Mouse (Mus musculus) CH12.LX (cell line): ENCODE measurements at regions not wholly inside any gene's neighbourhood (a gene's known extent, or its start where the extent isn't known, plus 50 kb on each side); places are given as distances from the start of the nearest gene placed in this dataset.

Source experiments
- DNase-seq: peaks from one replicate; pipeline ENCODE4 v3.0.0-alpha.2; 2013; ENCODE audit errors: extremely low read depth
- H3K27ac ChIP-seq: 2 replicates; pipeline ENCODE4 v1.5.1; 2012; ENCODE audit warnings: low read depth, mild to moderate bottlenecking, control low read depth, moderate library complexity; ENCODE audit not compliant: insufficient read depth
- H3K27me3 ChIP-seq: replicated peaks from 2 replicates; pipeline ENCODE3; 2012; ENCODE audit warnings: inconsistent platforms
- H3K36me3 ChIP-seq, 2 experiments: replicated peaks in 1 of 2; 2 replicates each; pipeline versions ENCODE3 to v1.6.1; 2012; ENCODE audit warnings: inconsistent platforms in 1 of 2, low read length in 1 of 2, mild to moderate bottlenecking in 1 of 2, mixed read lengths in 1 of 2, moderate library complexity in 1 of 2; ENCODE audit not compliant: control insufficient read depth in 1 of 2, insufficient read depth in 1 of 2
- H3K4me1 ChIP-seq, 2 experiments: 2 replicates each; pipeline ENCODE4 v1.6.1; 2012; ENCODE audit warnings: inconsistent platforms in 1 of 2, moderate library complexity in 1 of 2; ENCODE audit not compliant: insufficient read depth in 2 of 2, control insufficient read depth in 1 of 2
- H3K4me2 ChIP-seq: 2 replicates; pipeline ENCODE4 v1.6.1; 2012; ENCODE audit warnings: low read depth, mild to moderate bottlenecking, control low read depth; ENCODE audit not compliant: poor library complexity, insufficient read depth, severe bottlenecking
- H3K4me3 ChIP-seq, 3 experiments: fragments of 150-350 bp in 1 of 3; sonication (generic) in 1 of 3; replicated peaks in 1 of 3; 2 replicates each; pipeline versions ENCODE3 to v1.5.1; 2011 to 2012; ENCODE audit warnings: low read depth in 2 of 3, low read length in 2 of 3, mild to moderate bottlenecking in 2 of 3, moderate library complexity in 2 of 3, control low read depth in 1 of 3, improper control_type of control experiment in 1 of 3, inconsistent platforms in 1 of 3, mixed read lengths in 1 of 3; ENCODE audit not compliant: poor library complexity in 1 of 3
- H3K79me2 ChIP-seq: replicated peaks from 2 replicates; pipeline ENCODE4 v1.6.1; 2012; ENCODE audit warnings: mild to moderate bottlenecking, moderate library complexity; ENCODE audit not compliant: control insufficient read depth, poor library complexity, insufficient read depth, severe bottlenecking; ENCODE audit errors: extremely low read depth
- H3K9ac ChIP-seq: 2 replicates; pipeline ENCODE4 v1.6.1; 2012; ENCODE audit warnings: low read depth, mild to moderate bottlenecking, control low read depth, moderate library complexity; ENCODE audit not compliant: insufficient read depth
- H3K9me3 ChIP-seq: replicated peaks from 2 replicates; pipeline ENCODE3; 2012; ENCODE audit warnings: low read length, inconsistent platforms, mixed read lengths
- CHD2 ChIP-seq: IDR thresholded peaks from 2 replicates; pipeline ENCODE4 v1.6.1; 2011; ENCODE audit warnings: low read length, improper control_type of control experiment
- CTCF ChIP-seq, 2 experiments: IDR thresholded peaks in 1 of 2; conservative IDR thresholded peaks in 1 of 2; 2 replicates each; pipeline ENCODE4 v1.5.1; 2011 to 2012; ENCODE audit warnings: low read depth in 2 of 2, low read length in 2 of 2, improper control_type of control experiment in 1 of 2, inconsistent platforms in 1 of 2, mild to moderate bottlenecking in 1 of 2, moderate library complexity in 1 of 2
- ELF1 ChIP-seq: IDR thresholded peaks from 2 replicates; pipeline ENCODE4 v1.6.1; 2014; ENCODE audit warnings: low read depth, mild to moderate bottlenecking, inconsistent platforms, low read length, improper control_type of control experiment
- GABPA ChIP-seq: IDR thresholded peaks from 2 replicates; pipeline ENCODE4 v1.6.1; 2012; ENCODE audit warnings: low read depth, low read length, improper control_type of control experiment, inconsistent platforms; ENCODE audit not compliant: insufficient replicate concordance
- JUN ChIP-seq: IDR thresholded peaks from 2 replicates; pipeline ENCODE4 v1.6.1; 2011; ENCODE audit warnings: low read depth, mild to moderate bottlenecking, low read length, improper control_type of control experiment, moderate library complexity; ENCODE audit not compliant: insufficient read depth
- JUND ChIP-seq: conservative IDR thresholded peaks from 2 replicates; pipeline ENCODE4 v1.6.1; 2011; ENCODE audit warnings: low read depth, low read length, improper control_type of control experiment
- MAFK ChIP-seq: IDR thresholded peaks from 2 replicates; pipeline ENCODE4 v1.6.1; 2011; ENCODE audit warnings: low read length, improper control_type of control experiment; ENCODE audit not compliant: insufficient replicate concordance
- MEF2A ChIP-seq: IDR thresholded peaks from 2 replicates; pipeline ENCODE4 v1.6.1; 2014; ENCODE audit warnings: low read depth, mild to moderate bottlenecking, inconsistent platforms, low read length, improper control_type of control experiment, borderline replicate concordance
- MXI1 ChIP-seq: IDR thresholded peaks from 2 replicates; pipeline ENCODE4 v1.6.1; 2011; ENCODE audit warnings: mild to moderate bottlenecking, low read depth, low read length, improper control_type of control experiment
- NELFE ChIP-seq: IDR thresholded peaks from 2 replicates; pipeline ENCODE4 v1.6.1; 2011; ENCODE audit warnings: low read depth, low read length, improper control_type of control experiment
- NRF1 ChIP-seq: IDR thresholded peaks from 2 replicates; pipeline ENCODE4 v1.6.1; 2014; ENCODE audit warnings: low read depth, mild to moderate bottlenecking, inconsistent platforms, low read length, improper control_type of control experiment, moderate library complexity
- POLR2A ChIP-seq: IDR thresholded peaks from 2 replicates; pipeline ENCODE4 v1.6.1; 2011; ENCODE audit warnings: low read depth, mild to moderate bottlenecking, improper control_type of control experiment, low read length
- POLR2AphosphoS2 ChIP-seq: IDR thresholded peaks from 2 replicates; pipeline ENCODE4 v1.6.1; 2011; ENCODE audit warnings: low read depth, low read length, improper control_type of control experiment
- RAD21 ChIP-seq: IDR thresholded peaks from 2 replicates; pipeline ENCODE4 v1.6.1; 2011; ENCODE audit warnings: low read depth, mild to moderate bottlenecking, low read length, improper control_type of control experiment, moderate library complexity
- SIN3A ChIP-seq: IDR thresholded peaks from 2 replicates; pipeline ENCODE4 v1.6.1; 2012; ENCODE audit warnings: low read length, improper control_type of control experiment, inconsistent platforms
- SMC3 ChIP-seq: IDR thresholded peaks from 2 replicates; pipeline ENCODE4 v1.6.1; 2011; ENCODE audit warnings: low read depth, low read length, improper control_type of control experiment
- USF1 ChIP-seq: IDR thresholded peaks from 2 replicates; pipeline ENCODE4 v1.6.1; 2014; ENCODE audit warnings: low read depth, mild to moderate bottlenecking, inconsistent platforms, low read length, improper control_type of control experiment
- ZC3H11A ChIP-seq: IDR thresholded peaks from 2 replicates; pipeline ENCODE4 v1.6.1; 2012; ENCODE audit warnings: low read depth, mild to moderate bottlenecking, inconsistent platforms, low read length, improper control_type of control experiment
- ZKSCAN1 ChIP-seq: IDR thresholded peaks from 2 replicates; pipeline ENCODE4 v1.6.1; 2012; ENCODE audit warnings: low read depth, inconsistent platforms, low read length, improper control_type of control experiment, borderline replicate concordance
- ZNF384 ChIP-seq: IDR thresholded peaks from 2 replicates; pipeline ENCODE4 v1.6.1; 2012; ENCODE audit warnings: low read depth, low read length, improper control_type of control experiment, inconsistent platforms
- dilution Hi-C: fragments of 300-500 bp; cut with MboI; formaldehyde crosslinking; loops from 2 replicates; pipeline ENCODE4 v1.14.3; 2020; ENCODE audit warnings: low sequenced_read_pairs; ENCODE audit not compliant: extremely low pct_unique_long_range_greater_than_20kb, extremely low pct_ligation_motif_present
- in situ Hi-C: fragments of 300-500 bp; cut with MboI; formaldehyde crosslinking; loops from 3 replicates; pipeline ENCODE4 v1.14.3; 2019; ENCODE audit warnings: low sequenced_read_pairs, low pct_ligation_motif_present, low pct_unique_long_range_greater_than_20kb, mixed read lengths

- in situ Hi-C loops = loop anchor here (5.0 kb wide), 1 partner anchor 493 kb away; no protein-coding TSS in a partner anchor
- H3K27ac ChIP-seq = no peak overlapping the region
- no peak overlapping the region for H3K9ac ChIP-seq
- H3K4me3 ChIP-seq = no peak overlapping the region
- no peaks in the 10 kb centered on the region for H3K4me1 ChIP-seq
- dilution Hi-C loops = no loop called here
- no peaks in the 10 kb centered on the region for H3K27me3 ChIP-seq
- H3K36me3 ChIP-seq = no peaks in the 10 kb centered on the region
- DNase-seq = no peak
- no peaks in the 10 kb centered on the region for H3K79me2 ChIP-seq
- no peaks in the 10 kb centered on the region for H3K9me3 ChIP-seq
- no peak for TF ChIP-seq ZKSCAN1
- no peak for TF ChIP-seq USF1
- TF ChIP-seq MAFK = no peak
- no peak for TF ChIP-seq JUN
- no peak for TF ChIP-seq POLR2A
- no peak for TF ChIP-seq JUND
- no peak for TF ChIP-seq NELFE
- TF ChIP-seq MXI1 = no peak
- no peak for TF ChIP-seq SIN3A
- no peak for TF ChIP-seq POLR2AphosphoS2
- no peak for TF ChIP-seq CHD2
- no peak for TF ChIP-seq ZNF384
- no peak for TF ChIP-seq SMC3
- no peak for TF ChIP-seq ELF1
- no peak for TF ChIP-seq MEF2A
- no peak for TF ChIP-seq NRF1
- TF ChIP-seq GABPA = no peak
- H3K4me2 ChIP-seq = peak overlapping the region; percentile 51; the same call in 1 of the 2 replicates
These were observed 167.9 kb downstream of the Klf7 start for GRCm38 (mm10) chr1:63954172-63954571.

GRCm38 (mm10) chr1:63953229-63953883 lies 168.7 kb downstream of the Klf7 start:
- Histone ChIP-seq H3K79me2 (no peaks in the 10 kb centered on the region), H3K27me3 (no peaks in the 10 kb centered on the region), H3K4me3 (no peak overlapping the region), H3K36me3 (no peaks in the 10 kb centered on the region), H3K4me1 (no peaks in the 10 kb centered on the region), H3K9me3 (no peaks in the 10 kb centered on the region), H3K27ac (no peak overlapping the region)
- dilution Hi-C loops (no loop called here), in situ Hi-C loops (loop anchor here (5.0 kb wide), 1 partner anchor 494 kb away; no protein-coding TSS in a partner anchor)
- peak; percentile 28 for DNase-seq
- TF ChIP-seq POLR2A (no peak), GABPA (no peak), ZC3H11A (peak; percentile 81), SMC3 (peak; percentile 88), CTCF (conservative IDR thresholded peaks at IDR 0.05 in 1 of 2, IDR thresholded peaks at IDR 0.05 in 1 of 2; ENCODE audit: low read depth in 2 of 2, low read length in 2 of 2) (peak in 1 of 2 experiments; percentile 80; a peak in 2 of 4 replicates), RAD21 (peak; percentile 90)
- TF ChIP-seq, all 38 proteins: peak for 4
- H3K9ac ChIP-seq = no peak overlapping the region
- peak overlapping the region; percentile 51 for H3K4me2 ChIP-seq
